Mouse (Mus musculus) G1E (cell line): ENCODE results near the gene Zmat5.

ENCODE experiments used
- CTCF ChIP-seq: IDR thresholded peaks from 2 replicates; pipeline ENCODE4 v1.5.1; 2012; ENCODE audit warnings: low read depth, low read length, inconsistent platforms, mixed read lengths
- GATA1 ChIP-seq: IDR thresholded peaks from 2 replicates; pipeline ENCODE4 v1.6.1; 2012; ENCODE audit warnings: borderline replicate concordance, low read length, inconsistent platforms, mixed read lengths
- GATA2 ChIP-seq: IDR thresholded peaks from 2 replicates; pipeline ENCODE4 v1.6.1; 2012; ENCODE audit warnings: low read depth, low read length, inconsistent platforms, borderline replicate concordance
- POLR2AphosphoS5 ChIP-seq: IDR thresholded peaks from 2 replicates; pipeline ENCODE4 v1.6.1; 2012; ENCODE audit warnings: low read depth, low read length, inconsistent platforms; ENCODE audit not compliant: insufficient replicate concordance
- TAL1 ChIP-seq: conservative IDR thresholded peaks from 2 replicates; pipeline ENCODE4 v1.6.1; 2012; ENCODE audit warnings: low read depth, low read length, inconsistent platforms, mixed read lengths

- no peak for TF ChIP-seq CTCF
- no peak for TF ChIP-seq TAL1
- no peak for TF ChIP-seq GATA1
- TF ChIP-seq GATA2, result no peak
- no peak for TF ChIP-seq POLR2AphosphoS5
Observed at GRCm38 (mm10) chr11:4719961-4720360, 15.5 kb downstream of the Zmat5 start.
